Mouse (Mus musculus) small intestine, adult 2 months (tissue): ENCODE results near the gene Kif23.

Source experiments
- CTCF ChIP-seq: fragments of 200-500 bp; IDR thresholded peaks from 2 replicates; pipeline ENCODE4 v1.5.1; 2012; ENCODE audit warnings: low read depth, mild to moderate bottlenecking, control low read depth, inconsistent platforms, low read length, moderate library complexity, mixed read lengths; ENCODE audit not compliant: insufficient replicate concordance, insufficient read length; ENCODE audit errors: extremely low read depth
- POLR2A ChIP-seq: fragments of 200-500 bp; IDR thresholded peaks from 2 replicates; pipeline ENCODE4 v1.6.1; 2012; ENCODE audit warnings: low read depth, mild to moderate bottlenecking, control low read depth, inconsistent platforms, low read length, moderate library complexity

DNA sequence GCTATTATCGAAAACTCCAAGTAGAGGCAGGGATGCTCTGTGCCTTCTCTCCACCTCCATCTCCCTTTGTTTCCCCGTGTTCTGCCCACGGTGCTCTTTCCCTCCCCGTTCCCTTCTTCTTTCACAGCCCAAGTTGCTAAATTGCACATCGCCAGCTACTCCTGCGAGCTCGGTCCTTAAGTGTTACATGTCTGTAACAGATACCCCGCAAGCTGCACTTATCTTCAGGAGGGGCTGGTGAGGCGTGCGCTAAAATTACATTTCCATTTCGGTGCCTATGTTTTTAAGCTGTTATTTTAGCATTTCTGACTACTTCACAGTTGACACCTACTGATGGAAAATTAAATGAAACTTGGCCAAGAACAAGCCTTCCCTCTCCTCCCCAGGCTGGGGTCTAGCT lies 78.9 kb downstream of the Kif23 start:
- TF ChIP-seq CTCF (no peak), POLR2A (no peak)
